In genomic region chr7:79880998-79881397, GRCm38 (mm10) we compare ENCODE assay signal across 9 mouse cellular contexts. TPM values are rescaled to one million over a fixed set of nuclear protein-coding genes. Genes with fewer than 3 reads are reported as not detected.
DNase-seq lines count a peak whose midpoint lies in the region; ATAC-seq and TF ChIP-seq lines count a peak whose summit lies in the region.
"Had no signal": no experiment of that assay in that cellular context is flagged by ENCODE, and none has a peak within 500 bp of the region (broad histone marks: within the 10 kb centered on the region; RNA-seq: fewer than 3 reads in every experiment).

No protein-coding gene starts in this region.

- in situ Hi-C loops in Patski (cut with MboI; ENCODE audit: low pct_unique_long_range_greater_than_20kb) = no loop called here

- H3K27ac ChIP-seq in kidney, embryonic 16.5 days (ENCODE audit: low read length) = peak overlapping the region; percentile 57; the same call in 1 of the 2 replicates
- no peak overlapping the region for H3K27ac ChIP-seq in forebrain, embryonic 11.5 days (ENCODE audit: low read depth, low read length)
- H3K27ac ChIP-seq: midbrain, embryonic 13.5 days had no signal

- no peak overlapping the region for H3K4me3 ChIP-seq in kidney, embryonic 16.5 days (ENCODE audit: low read length)
- no peak overlapping the region for H3K4me3 ChIP-seq in forebrain, embryonic 11.5 days (ENCODE audit: low read depth, low read length)
- H3K4me3 ChIP-seq: midbrain, embryonic 13.5 days had no signal

- no peaks in the 10 kb centered on the region for H3K27me3 ChIP-seq in kidney, embryonic 16.5 days (ENCODE audit: insufficient read depth, low read length)
- no peaks in the 10 kb centered on the region for H3K27me3 ChIP-seq in Patski
- no peaks in the 10 kb centered on the region for H3K27me3 ChIP-seq in forebrain, embryonic 11.5 days (ENCODE audit: control insufficient read depth, insufficient read depth, low read length)
- H3K27me3 ChIP-seq: midbrain, embryonic 13.5 days had no signal

- CTCF ChIA-PET in Patski (lab: Charles Lee) = interaction anchor here (0.9 to 3.1 kb wide), 2 partner anchors 22 to 33 kb away, joined by 3 to 8 read pairs; no protein-coding TSS in a partner anchor

- peak; percentile 75 for ATAC-seq in kidney, embryonic 16.5 days (ENCODE audit: low FRiP score, low TSS enrichment)
- ATAC-seq in Patski = peak; percentile 93
- no peak for ATAC-seq in forebrain, embryonic 11.5 days (replicated peaks; ENCODE audit: low FRiP score)
- ATAC-seq: midbrain, embryonic 13.5 days had no signal

- no peaks in the 10 kb centered on the region for H3K9me3 ChIP-seq in kidney, embryonic 16.5 days (ENCODE audit: low read length)
- H3K9me3 ChIP-seq in forebrain, embryonic 11.5 days (ENCODE audit: control insufficient read depth, low read length) = no peaks in the 10 kb centered on the region
- H3K9me3 ChIP-seq: midbrain, embryonic 13.5 days had no signal

- peaks cover 13% of the 10 kb centered on the region for H3K36me3 ChIP-seq in kidney, embryonic 16.5 days (ENCODE audit: insufficient read depth, low read length)
- H3K36me3 ChIP-seq in forebrain, embryonic 11.5 days (ENCODE audit: control insufficient read depth, insufficient read depth, low read length) = no peaks in the 10 kb centered on the region; the same call in 1 of the 2 replicates

- H3K9ac ChIP-seq in kidney, embryonic 16.5 days (replicated peaks; ENCODE audit: low read length) = no peak overlapping the region
- no peak overlapping the region for H3K9ac ChIP-seq in forebrain, embryonic 11.5 days (ENCODE audit: low read length)
- H3K9ac ChIP-seq: midbrain, embryonic 13.5 days had no signal

- peaks cover 14% of the 10 kb centered on the region; the same call in 1 of the 2 replicates for H3K4me1 ChIP-seq in kidney, embryonic 16.5 days (ENCODE audit: insufficient read depth, low read length)
- no peaks in the 10 kb centered on the region for H3K4me1 ChIP-seq in forebrain, embryonic 11.5 days (replicated peaks; ENCODE audit: control insufficient read depth, insufficient read depth, low read length)
- H3K4me1 ChIP-seq: midbrain, embryonic 13.5 days had no signal

- TF ChIP-seq CTCF in Patski (IDR thresholded peaks at IDR 0.05) = no peak

- no peak overlapping the region for H3K4me2 ChIP-seq in kidney, embryonic 16.5 days (replicated peaks; ENCODE audit: low read depth, low read length)
- H3K4me2 ChIP-seq in forebrain, embryonic 11.5 days (ENCODE audit: low read depth, low read length, severe bottlenecking) = no peak overlapping the region
- H3K4me2 ChIP-seq: midbrain, embryonic 13.5 days had no signal

- POLR2A ChIA-PET in Patski (lab: Charles Lee) = interaction anchor here (0.7 kb wide), 1 partner anchor 40 kb away, joined by 3 read pairs; no protein-coding TSS in a partner anchor

- no peak for DNase-seq in kidney, adult 8-10 months
- DNase-seq in Patski (ENCODE audit: low read depth, low spot score) = peak; percentile 93
- peak; percentile 23 to 37 for DNase-seq in gastrocnemius, adult 8-10 months (ENCODE audit: low spot score in 2 of 2)
- peak; percentile 27 for DNase-seq in lung, postnatal 36 days
- no peak for DNase-seq in forebrain, embryonic 11.5 days (ENCODE audit: low spot score)
- no peak for DNase-seq in right cerebral cortex, postnatal 14 days
- no peak for DNase-seq in frontal cortex, postnatal 14 days (ENCODE audit: low spot score in 2 of 2)

- WGBS in kidney, embryonic 16.5 days = 30% methylated on average over 3 of the region's 3 CpGs
- 62% methylated on average over 3 of the region's 3 CpGs for WGBS in forebrain, embryonic 11.5 days

RNA-seq across cellular contexts. Expression of gene Anpep, which starts 20.1 kb away (rescaled TPM):
- 163 and 164 TPM in 2 replicates for polyA plus RNA-seq in kidney, embryonic 16.5 days (2015; fragmentation: Nextera tagmentation; extraction: Ambion mirVana)
- polyA plus RNA-seq in Patski (2021) = 14.9 TPM
- 1 to 10 TPM; 2.8 to 5.8 (median 3.5) TPM for total RNA-seq in gastrocnemius, adult 8-10 months (2022)
- polyA plus RNA-seq in forebrain, embryonic 11.5 days (2014; fragmentation: Nextera tagmentation; extraction: Ambion mirVana) = 4.1 and 4.6 TPM in 2 replicates

RNA-seq across cellular contexts. Expression of gene Ap3s2, which starts 39.5 kb away (rescaled TPM):
- polyA plus RNA-seq in kidney, embryonic 16.5 days (2015; fragmentation: Nextera tagmentation; extraction: Ambion mirVana) = 32.1 and 36.5 TPM in 2 replicates
- 32.7 TPM for polyA plus RNA-seq in Patski (2021)
- 10 to 100 TPM; 18.5 to 21.0 (median 20.0) TPM for total RNA-seq in gastrocnemius, adult 8-10 months (2022)
- polyA plus RNA-seq in forebrain, embryonic 11.5 days (2014; fragmentation: Nextera tagmentation; extraction: Ambion mirVana) = 46.6 and 53.1 TPM in 2 replicates

RNA-seq across cellular contexts. Expression of gene Arpin, which starts 54.2 kb away (rescaled TPM):
- 33.8 and 35.7 TPM in 2 replicates for polyA plus RNA-seq in kidney, embryonic 16.5 days (2015; fragmentation: Nextera tagmentation; extraction: Ambion mirVana)
- polyA plus RNA-seq in Patski (2021) = 37.3 TPM
- total RNA-seq in gastrocnemius, adult 8-10 months (2022) = 1 to 10 TPM; 2.0 to 3.4 (median 2.7) TPM
- 20.8 and 23.0 TPM in 2 replicates for polyA plus RNA-seq in forebrain, embryonic 11.5 days (2014; fragmentation: Nextera tagmentation; extraction: Ambion mirVana)

Comparison
In these comparisons a context has a peak if more than half of its experiments do, and no peak if none do; other contexts are left out.
1. DNase-seq: peak in Patski (single experiment), gastrocnemius, adult 8-10 months (2 of 2) and lung, postnatal 36 days (single experiment); none in kidney, adult 8-10 months (0 of 2), forebrain, embryonic 11.5 days (single experiment), right cerebral cortex, postnatal 14 days (single experiment) and frontal cortex, postnatal 14 days (0 of 2).
2. RNA of gene Anpep, which starts 20.1 kb away (polyA plus RNA-seq): 163 to 164 TPM in kidney, embryonic 16.5 days; 14.9 TPM in Patski (single experiment) and 4.1 to 4.6 TPM in forebrain, embryonic 11.5 days; every median in the first group is over 10 times any median in the second.